Mouse (Mus musculus): ENCODE measurements around the gene Grid1.

The Grid1 gene

GRCm38 (mm10) chr14:34819919-34820652 lies at the start of gene Grid1:
Gene Grid1 (plus strand): TSS chr14:34820108.
- peak; percentile 26 for DNase-seq

GRCm38 (mm10) chr14:34770467-34770866 lies 49.4 kb upstream of the Grid1 start:
- no peak for DNase-seq

GRCm38 (mm10) chr14:34771601-34772000 lies 48.3 kb upstream of the Grid1 start:
- DNase-seq: peak; percentile 36

GRCm38 (mm10) chr14:34772132-34772531 lies 47.8 kb upstream of the Grid1 start:
- DNase-seq: no peak

GRCm38 (mm10) chr14:34773681-34774080 lies 46.2 kb upstream of the Grid1 start:
- DNase-seq: no peak

GRCm38 (mm10) chr14:34774231-34774630 lies 45.7 kb upstream of the Grid1 start:
- DNase-seq: no peak

GRCm38 (mm10) chr14:34776719-34777385 lies 43.1 kb upstream of the Grid1 start:
- DNase-seq: no peak

GRCm38 (mm10) chr14:34777810-34778209 lies 42.1 kb upstream of the Grid1 start:
- DNase-seq: peak; percentile 64

- no peak for DNase-seq
Measured at GRCm38 (mm10) chr14:34778760-34779159, 41.1 kb upstream of the Grid1 start.

GRCm38 (mm10) chr14:34793406-34794037 lies 26.4 kb upstream of the Grid1 start:
- no peak for DNase-seq

GRCm38 (mm10) chr14:34810763-34811489 lies 9.0 kb upstream of the Grid1 start:
- peak; percentile 82 for DNase-seq

- DNase-seq: no peak
Measured at GRCm38 (mm10) chr14:34811490-34811808, 8.5 kb upstream of the Grid1 start.

- peak; percentile 38 for DNase-seq
Measured at GRCm38 (mm10) chr14:34816301-34816700, 3.6 kb upstream of the Grid1 start.

- no peak for DNase-seq
Measured at GRCm38 (mm10) chr14:34818387-34818980, 1.4 kb upstream of the Grid1 start.

GRCm38 (mm10) chr14:34819121-34819918 lies 588 bp upstream of the Grid1 start:
- DNase-seq: peak; percentile 22

GRCm38 (mm10) chr14:34820653-34821005 lies 721 bp downstream of the Grid1 start:
- DNase-seq: no peak

GRCm38 (mm10) chr14:34821131-34821790 lies 1.4 kb downstream of the Grid1 start:
- no peak for DNase-seq

GRCm38 (mm10) chr14:34823136-34823535 lies 3.2 kb downstream of the Grid1 start:
- no peak for DNase-seq

GRCm38 (mm10) chr14:34824186-34824585 lies 4.3 kb downstream of the Grid1 start:
- DNase-seq: no peak

- no peak for DNase-seq
Measured at GRCm38 (mm10) chr14:34825902-34826301, 6.0 kb downstream of the Grid1 start.

- DNase-seq: no peak
Measured at GRCm38 (mm10) chr14:34829831-34830230, 9.9 kb downstream of the Grid1 start.

GRCm38 (mm10) chr14:34837145-34837544 lies 17.2 kb downstream of the Grid1 start:
- no peak for DNase-seq

Data from thymus, postnatal 4 days (tissue).